Mouse (Mus musculus): ENCODE results near the gene Tmem54.

Tmem54 gene

GRCm38 (mm10) chr4:129161076-129161475 lies 55.7 kb downstream of the Tmem54 start:
- no peak for DNase-seq

Measured in kidney, postnatal 14 days (tissue).